Mouse (Mus musculus): Measurements from ENCODE around the gene 1700092M07Rik.

- no peak for TF ChIP-seq CHD2 (IDR thresholded peaks at IDR 0.05; ENCODE audit: low read depth, low read length)
- TF ChIP-seq MAFK (IDR thresholded peaks at IDR 0.05; ENCODE audit: insufficient read depth, low read depth, low read length), result no peak
- TF ChIP-seq ZNF384 (IDR thresholded peaks at IDR 0.05; ENCODE audit: low read depth, low read length), result no peak
- TF ChIP-seq HCFC1 (IDR thresholded peaks at IDR 0.05; ENCODE audit: borderline replicate concordance, insufficient read depth, low read length), result no peak
Measured at GRCm38 (mm10) chr19:8711506-8711905, 29.0 kb upstream of the 1700092M07Rik start.
